Mouse (Mus musculus) forebrain, postnatal 0 days (tissue): ENCODE measurements around the gene Myo18a. TPM values are rescaled to one million over a fixed set of nuclear protein-coding genes. Genes with fewer than 3 reads are reported as not detected.
A peak's percentile ranks its signal among the peaks of the same experiment; 100 is the strongest.

Experiments
- ATAC-seq: fragments of 200-750 bp; cut with Nextera tagmentation; 2 replicates; pipeline ENCODE4 v1.8.0; 2017; ENCODE audit warnings: mild to moderate bottlenecking, moderate library complexity
- DNase-seq: peaks from one replicate; pipeline ENCODE4 v3.0.0-alpha.2; 2015
- H3K27ac ChIP-seq: fragments of 300-500 bp; sonication (generic); 2 replicates; pipeline ENCODE4 v1.5.1; 2014; ENCODE audit warnings: low read depth, mild to moderate bottlenecking, antibody characterized with exemption, low read length, moderate library complexity, mixed read lengths
- H3K27me3 ChIP-seq: fragments of 300-500 bp; sonication (generic); 2 replicates; pipeline ENCODE4 v1.6.1; 2014; ENCODE audit warnings: mild to moderate bottlenecking, low read length, mixed read lengths; ENCODE audit not compliant: insufficient read depth
- H3K36me3 ChIP-seq: fragments of 300-500 bp; sonication (generic); 2 replicates; pipeline ENCODE4 v1.6.1; 2014; ENCODE audit warnings: mild to moderate bottlenecking, moderate library complexity; ENCODE audit not compliant: insufficient read depth
- H3K4me1 ChIP-seq: fragments of 300-500 bp; sonication (generic); 2 replicates; pipeline ENCODE4 v1.6.1; 2014; ENCODE audit warnings: antibody characterized with exemption; ENCODE audit not compliant: insufficient read depth
- H3K4me2 ChIP-seq: fragments of 300-500 bp; sonication (generic); 2 replicates; pipeline ENCODE4 v1.6.1; 2014; ENCODE audit warnings: low read depth, mild to moderate bottlenecking, moderate library complexity
- H3K4me3 ChIP-seq: fragments of 300-500 bp; sonication (generic); 2 replicates; pipeline ENCODE4 v1.5.1; 2014; ENCODE audit warnings: low read depth, low read length, mixed read lengths
- H3K9ac ChIP-seq: fragments of 300-500 bp; sonication (generic); 2 replicates; pipeline ENCODE4 v1.6.1; 2014; ENCODE audit warnings: mild to moderate bottlenecking
- H3K9me3 ChIP-seq: fragments of 300-500 bp; sonication (generic); 2 replicates; pipeline ENCODE4 v1.6.1; 2016; ENCODE audit warnings: low read length
- CTCF ChIP-seq: sonication (generic); IDR thresholded peaks from 2 replicates; pipeline ENCODE4 v1.5.1; 2016; ENCODE audit warnings: antibody characterized with exemption, control low read depth, low read depth
- WGBS: fragments of 180-500 bp; shearing (Covaris S2); extraction: QIAGEN DNeasy Blood & Tissue Kit; methylation state at CpG from one replicate; pipeline ENCODE4 v1.1.7; 2014; 5-methylcytosine and 5-hydroxymethylcytosine counted together
- polyA plus RNA-seq: library from polyadenylated mRNA; unstranded; fragments of >200 nt; fragmentation: Nextera tagmentation; extraction: Ambion mirVana; gene quantifications from 2 replicates; pipeline ENCODE4 v1.2.1, GENCODE M21; 2015
- total RNA-seq: library from RNA; depleted of rRNA; stranded (reverse); fragments of >200 nt; gene quantifications from 2 replicates; pipeline ENCODE4 v1.2.3, GENCODE M21; 2014; rRNA removed

Myo18a gene
- total and polyA plus RNA-seq, 2 experiments from 2014 or later, result 33.8 to 85.2 TPM

DNA sequence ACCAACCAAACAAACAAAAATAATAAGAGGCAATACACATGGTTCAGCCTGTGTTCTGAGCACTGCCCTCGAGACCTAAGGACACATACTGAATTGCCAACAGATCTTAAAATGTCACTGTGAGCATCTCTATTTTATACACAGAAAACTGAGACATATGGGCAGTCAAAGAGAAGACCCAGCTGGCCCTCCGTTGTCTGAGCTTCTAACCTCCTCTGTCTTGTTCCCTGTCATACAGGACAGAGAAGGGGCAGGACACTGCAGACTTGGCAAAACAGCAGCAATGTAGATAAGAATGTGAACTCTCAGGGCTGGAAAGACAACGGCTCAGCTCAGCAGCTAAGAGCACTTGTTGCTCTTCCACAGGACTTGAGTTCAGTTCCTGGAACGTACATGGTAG, 145.4 kb downstream of the Myo18a start:
- H3K4me3 ChIP-seq, result no peak overlapping the region
- H3K27me3 ChIP-seq, result no peaks in the 10 kb centered on the region
- no peak for TF ChIP-seq CTCF
- DNase-seq (no peak), ATAC-seq (no peak)
- no peak overlapping the region for H3K9ac ChIP-seq
- WGBS, result 83% methylated on average over 4 of the region's 4 CpGs
- peaks cover 24% of the 10 kb centered on the region for H3K4me1 ChIP-seq
- H3K36me3 ChIP-seq, result no peaks in the 10 kb centered on the region
- H3K4me2 ChIP-seq, result no peak overlapping the region
- no peaks in the 10 kb centered on the region for H3K9me3 ChIP-seq
- H3K27ac ChIP-seq, result no peak overlapping the region

DNA sequence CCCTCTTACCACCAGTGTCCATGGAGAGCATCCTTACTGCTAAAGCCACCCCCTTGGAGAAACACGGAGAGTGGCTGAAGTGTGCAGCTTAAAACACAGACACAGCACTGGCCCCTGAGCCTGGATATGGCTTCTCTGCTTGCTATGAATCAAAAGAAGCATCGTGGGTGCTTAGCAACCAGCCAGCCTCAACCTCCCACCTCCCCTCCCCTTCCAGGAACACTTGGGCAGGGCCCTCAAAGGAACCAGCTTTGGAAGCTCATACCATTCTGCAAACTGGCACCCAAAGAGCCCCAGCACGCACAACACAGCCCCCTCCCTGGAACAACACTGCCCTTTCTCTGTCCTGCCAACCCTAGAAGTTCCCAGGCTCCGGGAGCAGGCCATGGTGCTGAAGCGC, 146.3 kb downstream of the Myo18a start:
- DNase-seq, result no peak
- 26% methylated on average over 5 of the region's 5 CpGs for WGBS
- ATAC-seq, result peak; percentile 30
- no peak for TF ChIP-seq CTCF
- H3K27ac ChIP-seq, result peak overlapping the region; percentile 62; the same call in 1 of the 2 replicates
- no peaks in the 10 kb centered on the region for H3K27me3 ChIP-seq
- 0 out of 2 replicates have a peak overlapping the region, but pooled peaks have one; percentile 14 for H3K9ac ChIP-seq
- no peaks in the 10 kb centered on the region for H3K9me3 ChIP-seq
- H3K4me2 ChIP-seq, result no peak overlapping the region
- H3K36me3 ChIP-seq, result no peaks in the 10 kb centered on the region
- H3K4me1 ChIP-seq, result peaks cover 18% of the 10 kb centered on the region
- no peak overlapping the region for H3K4me3 ChIP-seq

DNA sequence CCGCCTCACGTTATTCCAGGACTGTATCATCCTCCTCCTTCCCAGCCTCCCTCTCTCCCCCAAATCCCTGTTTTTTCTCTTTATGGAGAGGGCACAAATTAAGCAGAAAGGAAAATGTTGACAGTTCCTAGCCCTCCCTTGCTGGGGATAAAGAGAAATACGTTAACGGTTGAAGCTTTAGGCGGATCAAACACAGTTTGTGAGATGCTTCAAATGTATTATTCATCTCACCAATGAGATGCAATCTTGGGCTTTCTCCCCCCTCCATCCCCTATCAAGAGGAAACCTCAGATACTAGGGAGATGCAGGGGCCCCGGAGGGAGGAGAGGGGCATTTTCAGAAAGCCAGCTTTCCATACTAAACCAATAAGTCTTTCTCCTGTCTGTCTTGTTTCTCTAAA, 146.7 kb downstream of the Myo18a start:
- ATAC-seq, result 0 out of 2 replicates have a peak, but pooled peaks have one; percentile 4
- 19% methylated on average over 6 of the region's 6 CpGs for WGBS
- TF ChIP-seq CTCF, result no peak
- H3K9me3 ChIP-seq, result no peaks in the 10 kb centered on the region
- H3K9ac ChIP-seq, result 0 out of 2 replicates have a peak overlapping the region, but pooled peaks have one; percentile 14
- H3K4me1 ChIP-seq, result peaks cover 21% of the 10 kb centered on the region
- H3K36me3 ChIP-seq, result no peaks in the 10 kb centered on the region
- H3K27ac ChIP-seq, result peak overlapping the region; percentile 62; the same call in 1 of the 2 replicates
- H3K4me3 ChIP-seq, result no peak overlapping the region
- no peak for DNase-seq
- H3K4me2 ChIP-seq, result no peak overlapping the region
- no peaks in the 10 kb centered on the region for H3K27me3 ChIP-seq

GRCm38 (mm10) chr11:77913505-77913904, 150.5 kb downstream of the Myo18a start:
- DNase-seq (no peak), ATAC-seq (no peak)
- Histone ChIP-seq H3K27ac (no peak overlapping the region), H3K9me3 (no peaks in the 10 kb centered on the region), H3K36me3 (no peaks in the 10 kb centered on the region), H3K4me1 (peaks cover 12% of the 10 kb centered on the region), H3K27me3 (no peaks in the 10 kb centered on the region), H3K9ac (no peak overlapping the region), H3K4me3 (no peak overlapping the region), H3K4me2 (no peak overlapping the region)
- 84% methylated on average over 6 of the region's 6 CpGs for WGBS
- TF ChIP-seq CTCF, result no peak

GRCm38 (mm10) chr11:77914598-77915260, 151.7 kb downstream of the Myo18a start:
- WGBS, result 7% methylated on average over 32 of the region's 32 CpGs
- Histone ChIP-seq H3K9ac (peak overlapping the region; percentile 41), H3K4me2 (peak overlapping the region; percentile 43), H3K9me3 (no peaks in the 10 kb centered on the region), H3K4me3 (no peak overlapping the region), H3K4me1 (peaks cover 5% of the 10 kb centered on the region; the same call in 1 of the 2 replicates), H3K27ac (no peak overlapping the region), H3K36me3 (no peaks in the 10 kb centered on the region), H3K27me3 (no peaks in the 10 kb centered on the region)
- ATAC-seq (peak; percentile 53; the same call in 1 of the 2 replicates), DNase-seq (no peak)
- TF ChIP-seq CTCF, result no peak

Other genes with a start within 250 kb of the Myo18a start
- 1.6 and 1.9 TPM in 2 replicates for gene Abhd15, start 248.1 kb upstream of the Myo18a start, total RNA-seq
- 1.1 and 1.5 TPM in 2 replicates for gene Abhd15, start 248.1 kb upstream of the Myo18a start, polyA plus RNA-seq
- gene Trp53i13, start 247.3 kb upstream of the Myo18a start, total RNA-seq, result 7.7 and 12.4 TPM in 2 replicates
- 12.3 and 12.4 TPM in 2 replicates for gene Trp53i13, start 247.3 kb upstream of the Myo18a start, polyA plus RNA-seq
- gene Gm10392, start 244.0 kb upstream of the Myo18a start, total RNA-seq, result not detected in 2 replicates
- not detected in 2 replicates for gene Gm10392, start 244.0 kb upstream of the Myo18a start, polyA plus RNA-seq
- 74.2 and 87.4 TPM in 2 replicates for gene Taok1, start 155.4 kb upstream of the Myo18a start, total RNA-seq
- 20.4 and 30.8 TPM in 2 replicates for gene Taok1, start 155.4 kb upstream of the Myo18a start, polyA plus RNA-seq
- 42.9 and 52.0 TPM in 2 replicates for gene Nufip2, start 77.1 kb upstream of the Myo18a start, total RNA-seq
- gene Nufip2, start 77.1 kb upstream of the Myo18a start, polyA plus RNA-seq, result 1.7 and 3.0 TPM in 2 replicates
- gene Cryba1, start 38.0 kb upstream of the Myo18a start, total RNA-seq, result 0.23 and 0.95 TPM in 2 replicates
- gene Cryba1, start 38.0 kb upstream of the Myo18a start, polyA plus RNA-seq, result 0.41 and 0.88 TPM in 2 replicates
- not detected in 2 replicates for gene Gm10277, start 24.5 kb downstream of the Myo18a start, total RNA-seq
- 0.29 TPM in 1 of 2 replicates, not detected in the other for gene Gm10277, start 24.5 kb downstream of the Myo18a start, polyA plus RNA-seq
- gene Pipox, start 130.8 kb downstream of the Myo18a start, total RNA-seq, result 3.8 and 6.8 TPM in 2 replicates
- 3.7 and 4.2 TPM in 2 replicates for gene Pipox, start 130.8 kb downstream of the Myo18a start, polyA plus RNA-seq
- 150 and 194 TPM in 2 replicates for gene Sez6, start 167.6 kb downstream of the Myo18a start, total RNA-seq
- gene Sez6, start 167.6 kb downstream of the Myo18a start, polyA plus RNA-seq, result 183 and 214 TPM in 2 replicates
- gene Phf12, start 219.5 kb downstream of the Myo18a start, total RNA-seq, result 35.9 and 49.3 TPM in 2 replicates
- 6.2 and 9.1 TPM in 2 replicates for gene Phf12, start 219.5 kb downstream of the Myo18a start, polyA plus RNA-seq